Mouse (Mus musculus) MEL (cell line): Measurements from ENCODE around the gene Runx3.

ENCODE experiments used
- CHD2 ChIP-seq: IDR thresholded peaks from 2 replicates; pipeline ENCODE4 v1.6.1; 2011; ENCODE audit warnings: low read length, improper control_type of control experiment
- CTCF ChIP-seq, 3 experiments: IDR thresholded peaks in 2 of 3; conservative IDR thresholded peaks in 1 of 3; 2 replicates each; pipeline ENCODE4 v1.5.1; 2011 to 2012; ENCODE audit warnings: low read length in 3 of 3, low read depth in 2 of 3, mild to moderate bottlenecking in 2 of 3, improper control_type of control experiment in 1 of 3, inconsistent platforms in 1 of 3, mixed read lengths in 1 of 3, moderate library complexity in 1 of 3; ENCODE audit not compliant: control insufficient read depth in 1 of 3, insufficient read depth in 1 of 3, poor library complexity in 1 of 3, severe bottlenecking in 1 of 3
- ELF1 ChIP-seq: IDR thresholded peaks from 2 replicates; pipeline ENCODE4 v1.6.1; 2014; ENCODE audit warnings: low read depth, mild to moderate bottlenecking, inconsistent platforms, low read length, improper control_type of control experiment, moderate library complexity
- EP300 ChIP-seq, 2 experiments: IDR thresholded peaks; 2 replicates each; pipeline ENCODE4 v1.6.1; 2011; ENCODE audit warnings: improper control_type of control experiment in 2 of 2, low read length in 2 of 2, low read depth in 1 of 2, mild to moderate bottlenecking in 1 of 2
- ETS1 ChIP-seq: IDR thresholded peaks from 2 replicates; pipeline ENCODE4 v1.6.1; 2012; ENCODE audit warnings: low read depth, mild to moderate bottlenecking, inconsistent platforms, low read length, improper control_type of control experiment, moderate library complexity
- GABPA ChIP-seq: IDR thresholded peaks from 2 replicates; pipeline ENCODE4 v1.6.1; 2012; ENCODE audit warnings: low read depth, mild to moderate bottlenecking, inconsistent platforms, low read length, improper control_type of control experiment, moderate library complexity
- GATA1 ChIP-seq: IDR thresholded peaks from 2 replicates; pipeline ENCODE4 v1.6.1; 2011; ENCODE audit warnings: low read depth, low read length, improper control_type of control experiment
- MYB ChIP-seq: IDR thresholded peaks from 2 replicates; pipeline ENCODE4 v1.6.1; 2011; ENCODE audit warnings: mild to moderate bottlenecking, low read depth, low read length, improper control_type of control experiment
- POLR2A ChIP-seq, 2 experiments: IDR thresholded peaks; 2 replicates each; pipeline ENCODE4 v1.6.1; 2011 to 2012; ENCODE audit warnings: low read length in 2 of 2, mild to moderate bottlenecking in 2 of 2, control low read depth in 1 of 2, improper control_type of control experiment in 1 of 2, low read depth in 1 of 2, moderate library complexity in 1 of 2; ENCODE audit not compliant: control insufficient read depth in 1 of 2, insufficient read depth in 1 of 2, poor library complexity in 1 of 2
- TAL1 ChIP-seq: IDR thresholded peaks from 2 replicates; pipeline ENCODE4 v1.6.1; 2012; ENCODE audit warnings: mild to moderate bottlenecking, inconsistent platforms, low read length, moderate library complexity, mixed read lengths
- USF2 ChIP-seq, 2 experiments: IDR thresholded peaks; 2 replicates each; pipeline ENCODE4 v1.6.1; 2011 to 2012; ENCODE audit warnings: improper control_type of control experiment in 2 of 2, low read length in 2 of 2, borderline replicate concordance in 1 of 2, inconsistent platforms in 1 of 2, low read depth in 1 of 2, mild to moderate bottlenecking in 1 of 2; ENCODE audit not compliant: insufficient read depth in 1 of 2
- ZC3H11A ChIP-seq: IDR thresholded peaks from 2 replicates; pipeline ENCODE4 v1.6.1; 2012; ENCODE audit warnings: low read depth, mild to moderate bottlenecking, inconsistent platforms, low read length, improper control_type of control experiment
- ZNF384 ChIP-seq: IDR thresholded peaks from 2 replicates; pipeline ENCODE4 v1.6.1; 2012; ENCODE audit warnings: low read depth, mild to moderate bottlenecking, inconsistent platforms, low read length, improper control_type of control experiment

GRCm38 (mm10) chr4:135219652-135220051 lies 99.2 kb downstream of the Runx3 start:
- TF ChIP-seq CTCF (IDR thresholded peaks at IDR 0.05 in 2 of 3, conservative IDR thresholded peaks at IDR 0.05 in 1 of 3; ENCODE audit: control insufficient read depth in 1 of 3, insufficient read depth in 1 of 3, low read depth in 2 of 3, low read length in 3 of 3, poor library complexity in 1 of 3, severe bottlenecking in 1 of 3) (peak; percentile 63 to 94 (median 91)), GATA1 (no peak), ZC3H11A (peak; percentile 91), EP300 (IDR thresholded peaks at IDR 0.05; ENCODE audit: low read depth in 1 of 2, low read length in 2 of 2) (no peak), POLR2A (IDR thresholded peaks at IDR 0.05; ENCODE audit: control insufficient read depth in 1 of 2, insufficient read depth in 1 of 2, low read depth in 1 of 2, low read length in 2 of 2, poor library complexity in 1 of 2) (no peak), CHD2 (no peak), USF2 (IDR thresholded peaks at IDR 0.05; ENCODE audit: borderline replicate concordance in 1 of 2, insufficient read depth in 1 of 2, low read depth in 1 of 2, low read length in 2 of 2) (no peak), ZNF384 (0 out of 2 replicates have a peak, but pooled peaks have one; percentile 9), MYB (no peak), TAL1 (no peak), ELF1 (no peak), ETS1 (no peak), GABPA (no peak)
